Mouse (Mus musculus) testis, adult 2 months (tissue): ENCODE measurements at regions not wholly inside any gene's neighbourhood (a gene's known extent, or its start where the extent isn't known, plus 50 kb on each side); places are given as distances from the start of the nearest gene placed in this dataset.

ENCODE experiments used
- CTCF ChIP-seq: fragments of 200-500 bp; IDR thresholded peaks from 2 replicates; pipeline ENCODE4 v1.5.1; 2012; ENCODE audit warnings: low read depth, mild to moderate bottlenecking, inconsistent platforms, low read length, moderate library complexity; ENCODE audit not compliant: control insufficient read depth, insufficient read depth, insufficient replicate concordance
- POLR2A ChIP-seq: fragments of 200-500 bp; IDR thresholded peaks from 2 replicates; pipeline ENCODE4 v1.6.1; 2012; ENCODE audit warnings: low read depth, mild to moderate bottlenecking, inconsistent platforms, low read length, moderate library complexity; ENCODE audit not compliant: control insufficient read depth

- TF ChIP-seq CTCF: no peak
- TF ChIP-seq POLR2A: no peak
Observed at GRCm38 (mm10) chr17:45904251-45904650, 127.9 kb downstream of the Vegfa start.
